Mouse (Mus musculus) right cerebral cortex, postnatal 4 days (tissue): Measurements from ENCODE around the gene Cactin.
A peak's percentile ranks its signal among the peaks of the same experiment; 100 is the strongest.

ENCODE experiments used
- DNase-seq: peaks from one replicate; pipeline ENCODE4 v3.0.0-alpha.2; 2022

The Cactin gene

DNA sequence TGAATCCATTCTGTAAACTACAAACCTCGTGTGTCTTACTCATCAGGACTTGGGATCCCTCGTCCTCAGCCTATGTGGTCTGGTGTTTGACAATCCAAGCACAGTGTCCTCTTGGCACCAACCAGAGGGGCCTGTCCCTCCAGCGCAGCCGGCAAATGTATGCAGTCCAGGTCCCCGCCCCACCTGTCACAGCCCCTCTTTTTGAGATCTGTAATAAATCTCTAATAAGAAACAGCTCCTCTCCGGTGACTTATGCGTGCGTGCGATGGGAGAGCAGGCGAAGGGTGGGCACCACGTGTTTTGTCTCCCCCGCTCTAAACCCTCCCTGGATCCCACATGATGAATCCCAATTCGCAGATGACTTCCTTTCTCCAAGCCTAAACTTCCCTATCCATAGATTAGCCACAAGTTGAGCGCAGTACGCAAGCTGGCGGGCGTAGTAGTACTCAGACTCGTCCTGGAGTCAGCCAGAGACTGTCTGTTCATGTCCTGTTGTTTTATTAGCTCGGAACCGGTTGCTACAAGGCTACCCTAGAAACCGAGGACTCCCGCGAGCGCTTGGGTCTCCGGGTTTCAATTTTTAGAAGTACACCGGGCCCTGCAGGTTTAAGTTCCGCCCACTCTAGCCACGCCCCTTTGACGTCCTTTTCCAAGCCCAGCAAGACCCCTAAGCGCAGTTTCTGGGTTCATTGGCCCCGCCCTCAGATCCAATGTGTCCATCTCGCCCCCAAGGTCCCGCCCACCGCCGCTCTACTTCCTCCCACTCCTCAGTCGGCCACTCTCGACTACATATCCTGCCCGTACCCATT is 958 bp upstream of the Cactin start:
- DNase-seq: peak; percentile 44

DNA sequence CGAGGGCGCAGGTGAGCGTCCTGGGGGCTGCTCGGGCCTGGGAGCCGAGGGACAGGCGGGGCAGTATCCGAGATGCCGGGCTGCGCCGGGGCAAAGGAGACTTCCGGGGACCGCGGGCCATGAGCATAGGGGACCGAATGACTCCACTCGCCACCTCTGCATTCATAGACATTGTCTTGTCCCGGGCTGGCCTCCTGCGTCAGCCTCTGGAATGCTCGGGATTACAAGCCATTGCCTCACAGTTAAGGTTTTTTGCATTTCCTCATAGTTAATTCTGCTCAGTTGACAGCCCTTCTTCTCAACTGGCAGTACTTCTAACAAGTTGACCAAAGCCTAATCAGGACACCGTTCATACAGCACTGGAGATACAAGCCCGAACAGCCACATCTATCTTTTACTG is 533 bp downstream of the Cactin start:
- no peak for DNase-seq

- no peak for DNase-seq
Measured at GRCm38 (mm10) chr10:81322444-81322843, 1.5 kb downstream of the Cactin start.

DNA sequence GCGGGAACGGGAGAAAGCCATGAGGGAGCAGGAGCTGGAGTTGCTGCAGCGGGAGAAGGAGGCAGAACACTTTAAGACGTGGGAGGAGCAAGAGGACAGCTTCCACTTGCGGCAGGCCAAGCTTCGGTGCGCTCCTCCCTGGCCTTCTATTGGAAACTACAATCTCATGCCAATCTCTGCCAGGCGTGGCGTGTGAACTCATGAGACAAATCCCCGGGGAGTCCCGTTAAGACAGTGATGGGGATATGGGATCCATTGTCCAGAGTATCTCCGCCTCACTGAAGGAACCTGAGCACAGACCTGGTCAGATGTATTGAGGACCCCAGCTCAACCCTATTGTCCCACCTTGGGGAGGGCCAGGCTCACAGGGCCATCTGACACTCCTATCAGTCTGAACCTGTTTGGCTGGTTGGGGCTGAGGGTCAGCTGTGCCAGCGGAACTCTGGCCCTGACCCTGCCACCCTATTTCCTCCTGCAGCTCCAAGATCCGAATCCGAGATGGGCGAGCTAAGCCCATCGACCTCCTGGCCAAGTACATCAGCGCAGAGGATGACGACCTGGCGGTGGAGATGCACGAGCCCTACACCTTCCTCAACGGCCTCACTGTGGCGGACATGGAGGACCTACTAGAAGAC is 2.4 kb downstream of the Cactin start:
- DNase-seq: no peak

- no peak for DNase-seq
Measured at GRCm38 (mm10) chr10:81323791-81324530, 3.1 kb downstream of the Cactin start.

GRCm38 (mm10) chr10:81325176-81325575 is 4.3 kb downstream of the Cactin start:
- DNase-seq: no peak

- no peak for DNase-seq
Measured at GRCm38 (mm10) chr10:81325781-81326180, 4.9 kb downstream of the Cactin start.

DNA sequence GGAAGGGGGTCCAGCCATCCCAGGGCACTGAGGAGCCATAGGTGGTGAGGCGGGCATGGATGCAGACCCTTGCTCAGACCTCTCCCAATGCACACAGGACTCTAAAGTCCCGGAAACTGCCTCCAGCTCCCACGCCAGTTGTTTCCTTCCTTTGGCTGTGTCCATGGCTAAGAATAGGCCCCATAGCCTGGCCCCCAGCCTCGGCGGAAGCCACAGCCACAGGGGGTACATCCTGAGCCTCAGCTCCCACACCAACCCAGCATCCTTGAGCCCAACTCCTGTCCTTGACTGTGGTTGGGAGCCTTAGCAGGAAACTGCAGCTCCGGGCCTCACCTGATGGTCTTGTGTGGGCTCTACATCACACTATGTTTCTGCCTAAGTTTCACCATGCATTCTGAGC is 6.0 kb downstream of the Cactin start:
- DNase-seq: no peak

DNA sequence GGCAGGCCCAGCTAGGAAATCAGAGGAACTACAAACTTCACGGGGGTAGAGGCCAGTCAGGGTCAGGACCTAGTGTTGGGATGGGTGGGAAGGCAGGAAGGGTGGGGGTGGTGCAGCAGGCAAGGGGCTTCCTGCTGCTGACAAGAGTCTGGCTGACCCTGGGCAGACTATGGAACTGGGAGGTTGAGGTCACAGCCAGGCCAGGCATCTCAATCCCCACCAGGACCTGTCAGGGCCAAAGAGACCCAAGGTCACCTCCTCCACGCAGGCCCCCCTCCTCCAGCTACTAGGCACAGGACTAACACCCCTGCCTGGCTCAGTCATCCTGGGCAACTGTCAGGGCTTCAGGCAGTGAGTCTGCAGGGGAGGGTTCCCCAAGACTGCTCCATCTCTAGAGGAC is 7.1 kb downstream of the Cactin start:
- DNase-seq: no peak

DNA sequence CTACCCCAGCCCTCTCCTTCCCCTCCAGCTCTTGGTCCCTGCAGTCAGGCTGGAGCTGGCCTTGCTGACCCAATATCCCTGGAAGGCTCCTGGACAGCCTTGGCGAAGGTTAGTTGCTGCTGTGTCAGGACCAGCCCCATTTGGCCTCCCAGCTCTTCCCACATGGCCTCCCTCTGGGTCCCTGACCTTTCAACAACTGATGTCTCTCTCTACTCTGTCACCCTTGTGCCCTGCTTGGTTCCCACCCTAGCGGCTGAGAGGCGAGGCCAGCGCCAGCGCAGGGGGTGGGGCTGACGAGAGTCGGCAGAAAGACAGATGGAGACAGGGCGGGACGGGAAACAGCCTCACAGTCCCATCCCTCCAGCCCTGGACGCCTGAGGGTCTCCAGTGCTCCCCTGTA is 7.5 kb downstream of the Cactin start, which contains the start of gene Tbxa2r:
Gene Tbxa2r (plus strand): TSS at position 346 of the 400 bp plus-strand sequence.
- no peak for DNase-seq

- no peak for DNase-seq
Measured at GRCm38 (mm10) chr10:81329194-81329975, 8.5 kb downstream of the Cactin start.

DNA sequence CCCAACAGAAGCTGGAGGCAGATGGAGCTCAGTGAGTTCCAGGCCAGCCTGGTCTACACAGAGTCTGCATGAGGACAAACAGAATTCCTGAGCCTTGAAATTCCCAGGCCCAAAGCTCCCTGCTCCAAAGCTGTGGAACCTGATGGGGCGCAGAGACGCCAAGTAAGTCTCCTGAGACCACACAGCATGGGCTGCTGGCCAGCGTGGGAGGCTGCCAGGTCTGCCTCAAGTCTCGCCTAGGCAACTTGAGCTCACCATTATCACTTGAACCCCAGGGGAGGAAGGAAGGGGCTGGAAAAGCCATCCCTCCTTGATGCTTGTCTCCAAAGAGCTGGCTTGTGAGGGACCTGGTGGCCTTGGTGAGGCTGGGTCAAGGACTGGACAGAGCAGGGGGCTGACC is 9.1 kb downstream of the Cactin start:
- no peak for DNase-seq

DNA sequence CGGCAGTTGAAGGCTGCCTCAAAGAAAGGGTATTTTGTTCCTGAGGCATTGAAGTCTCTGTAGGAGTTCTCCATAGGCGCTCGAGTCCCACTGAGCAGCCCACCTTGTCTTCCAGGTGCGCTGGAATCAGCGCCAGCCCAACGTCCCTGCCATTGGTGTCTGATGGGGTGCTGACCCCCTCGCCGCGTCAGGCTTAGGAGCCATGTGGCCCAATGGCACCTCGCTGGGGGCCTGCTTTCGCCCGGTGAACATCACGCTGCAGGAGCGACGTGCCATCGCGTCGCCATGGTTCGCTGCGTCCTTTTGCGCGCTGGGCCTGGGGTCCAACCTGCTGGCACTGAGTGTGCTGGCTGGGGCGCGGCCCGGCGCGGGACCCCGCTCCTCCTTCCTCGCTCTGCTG is 11.4 kb downstream of the Cactin start:
- no peak for DNase-seq

DNA sequence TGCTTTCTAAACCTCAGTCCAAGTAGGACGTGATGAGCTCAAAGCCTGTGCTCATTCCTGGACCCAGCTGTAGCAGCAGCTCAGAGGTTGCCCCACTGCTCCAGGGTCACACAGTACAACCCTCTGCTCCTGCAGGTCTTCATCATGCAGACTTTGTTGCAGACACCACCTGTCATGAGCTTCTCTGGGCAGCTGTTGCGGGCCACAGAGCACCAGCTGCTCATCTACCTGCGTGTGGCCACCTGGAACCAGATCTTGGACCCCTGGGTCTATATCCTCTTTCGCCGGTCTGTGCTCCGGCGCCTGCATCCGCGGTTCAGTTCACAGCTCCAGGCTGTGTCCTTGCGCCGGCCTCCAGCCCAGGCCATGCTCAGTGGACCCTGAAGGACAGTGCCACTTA is 13.4 kb downstream of the Cactin start:
- DNase-seq: no peak

GRCm38 (mm10) chr10:81335393-81336340 is 14.8 kb downstream of the Cactin start:
- DNase-seq: no peak

- DNase-seq: no peak
Measured at GRCm38 (mm10) chr10:81336558-81336957, 15.7 kb downstream of the Cactin start.

- no peak for DNase-seq
Measured at GRCm38 (mm10) chr10:81340551-81341332, 19.8 kb downstream of the Cactin start.

DNA sequence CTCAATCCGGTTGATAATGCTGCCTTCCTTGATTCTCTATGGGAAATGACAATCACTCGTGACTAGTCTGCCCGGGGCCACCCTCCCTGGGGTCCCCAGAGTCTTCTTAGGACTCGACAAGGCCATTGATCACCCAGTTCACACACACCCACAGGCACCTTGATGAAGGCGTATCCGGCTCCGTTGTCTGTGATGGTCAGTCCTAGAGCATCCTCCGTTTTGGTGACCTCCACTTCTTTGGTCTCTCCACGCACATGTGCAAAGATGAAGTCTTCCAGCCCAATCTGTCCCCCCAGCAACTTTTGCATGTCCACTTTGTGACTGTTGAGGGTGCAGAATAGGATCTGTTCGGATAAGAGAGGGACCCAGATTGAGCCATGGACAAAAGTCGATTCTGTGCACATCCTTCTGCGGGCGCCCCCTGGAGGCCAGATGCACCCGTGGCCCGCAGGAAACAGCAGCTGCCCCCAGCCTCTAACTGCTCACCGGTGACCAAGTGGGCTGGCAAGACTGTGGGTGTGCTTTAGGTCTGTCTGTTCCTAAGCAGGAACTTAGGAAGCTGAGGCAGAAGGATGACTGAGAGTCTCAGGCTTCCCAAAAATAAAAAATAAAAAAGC is 20.5 kb downstream of the Cactin start:
- DNase-seq: peak; percentile 70

GRCm38 (mm10) chr10:81342686-81343505 is 22.0 kb downstream of the Cactin start, which contains the start of gene Gipc3:
Gene Gipc3 (minus strand): TSS chr10:81343266.
- DNase-seq: no peak
